Mouse (Mus musculus): ENCODE measurements around the gene Arg1. TPM values are rescaled to one million over a fixed set of nuclear protein-coding genes. Genes with fewer than 3 reads are reported as not detected.

Arg1 gene
- total RNA-seq, 1 experiment, result 0.80 TPM

GRCm38 (mm10) chr10:24965821-24966550, 38.7 kb upstream of the Arg1 start:
- TF ChIP-seq ZNF384 (IDR thresholded peaks at IDR 0.05; ENCODE audit: low read depth, low read length) (no peak), HCFC1 (IDR thresholded peaks at IDR 0.05; ENCODE audit: borderline replicate concordance, insufficient read depth, low read length) (no peak)
- no peak overlapping the region for H3K27ac ChIP-seq (ENCODE audit: insufficient read depth, low read depth, low read length, poor library complexity, severe bottlenecking)
- H3K9me3 ChIP-seq (ENCODE audit: control insufficient read depth, insufficient read depth, low read depth, low read length), result no peaks in the 10 kb centered on the region; the same call in 1 of the 2 replicates
- H3K4me1 ChIP-seq (ENCODE audit: control insufficient read depth in 2 of 2, insufficient read depth in 2 of 2, low read length in 2 of 2, poor library complexity in 1 of 2), result no peaks in the 10 kb centered on the region
- in situ Hi-C loops (cut with MboI; ENCODE audit: low sequenced_read_pairs in 2 of 2, unreplicated experiment in 2 of 2), result loop anchor here in 1 of 2 experiments (10.0 kb wide), 1 partner anchor 269 kb away; no protein-coding TSS in a partner anchor
- no peak overlapping the region for H3K4me3 ChIP-seq (ENCODE audit: insufficient read depth in 1 of 2, low read depth in 1 of 2, low read length in 2 of 2, poor library complexity in 1 of 2, severe bottlenecking in 1 of 2)
- no peaks in the 10 kb centered on the region for H3K36me3 ChIP-seq (ENCODE audit: control insufficient read depth, insufficient read depth, low read length, poor library complexity, severe bottlenecking)
- H3K9ac ChIP-seq (ENCODE audit: insufficient read depth, low read depth, low read length, poor library complexity, severe bottlenecking), result no peak overlapping the region
- no peak for DNase-seq (ENCODE audit: low read depth, low spot score)

- no peak for TF ChIP-seq ZNF384 (IDR thresholded peaks at IDR 0.05; ENCODE audit: low read depth, low read length)
- TF ChIP-seq MAFK (IDR thresholded peaks at IDR 0.05; ENCODE audit: insufficient read depth, low read depth, low read length), result no peak
- TF ChIP-seq CHD2 (IDR thresholded peaks at IDR 0.05; ENCODE audit: low read depth, low read length), result no peak
- no peak for TF ChIP-seq HCFC1 (IDR thresholded peaks at IDR 0.05; ENCODE audit: borderline replicate concordance, insufficient read depth, low read length)
- TF ChIP-seq ZC3H11A (IDR thresholded peaks at IDR 0.05; ENCODE audit: borderline replicate concordance, low read depth, low read length), result no peak
- Histone ChIP-seq H3K4me3 (ENCODE audit: insufficient read depth in 1 of 2, low read depth in 1 of 2, low read length in 2 of 2, poor library complexity in 1 of 2, severe bottlenecking in 1 of 2) (no peak overlapping the region), H3K9ac (ENCODE audit: insufficient read depth, low read depth, low read length, poor library complexity, severe bottlenecking) (no peak overlapping the region), H3K27ac (ENCODE audit: insufficient read depth, low read depth, low read length, poor library complexity, severe bottlenecking) (no peak overlapping the region), H3K9me3 (ENCODE audit: control insufficient read depth, insufficient read depth, low read depth, low read length) (no peaks in the 10 kb centered on the region), H3K4me1 (ENCODE audit: control insufficient read depth in 2 of 2, insufficient read depth in 2 of 2, low read length in 2 of 2, poor library complexity in 1 of 2) (no peaks in the 10 kb centered on the region), H3K36me3 (ENCODE audit: control insufficient read depth, insufficient read depth, low read length, poor library complexity, severe bottlenecking) (no peaks in the 10 kb centered on the region)
- no peak for DNase-seq (ENCODE audit: low read depth, low spot score)
- in situ Hi-C loops (cut with MboI; ENCODE audit: low sequenced_read_pairs in 2 of 2, unreplicated experiment in 2 of 2), result loop anchor here in 1 of 2 experiments (10.0 kb wide), 1 partner anchor 273 kb away; no protein-coding TSS in a partner anchor
These were observed 34.6 kb upstream of the Arg1 start for GRCm38 (mm10) chr10:24961889-24962288.

GRCm38 (mm10) chr10:24961112-24961511, 33.8 kb upstream of the Arg1 start:
- H3K36me3 ChIP-seq (ENCODE audit: control insufficient read depth, insufficient read depth, low read length, poor library complexity, severe bottlenecking), result no peaks in the 10 kb centered on the region
- no peak overlapping the region for H3K9ac ChIP-seq (ENCODE audit: insufficient read depth, low read depth, low read length, poor library complexity, severe bottlenecking)
- H3K4me1 ChIP-seq (ENCODE audit: control insufficient read depth in 2 of 2, insufficient read depth in 2 of 2, low read length in 2 of 2, poor library complexity in 1 of 2), result no peaks in the 10 kb centered on the region
- H3K4me3 ChIP-seq (ENCODE audit: insufficient read depth in 1 of 2, low read depth in 1 of 2, low read length in 2 of 2, poor library complexity in 1 of 2, severe bottlenecking in 1 of 2), result no peak overlapping the region
- no peaks in the 10 kb centered on the region for H3K9me3 ChIP-seq (ENCODE audit: control insufficient read depth, insufficient read depth, low read depth, low read length)
- TF ChIP-seq ZNF384 (IDR thresholded peaks at IDR 0.05; ENCODE audit: low read depth, low read length), result no peak
- peak; percentile 68 for TF ChIP-seq ZC3H11A (IDR thresholded peaks at IDR 0.05; ENCODE audit: borderline replicate concordance, low read depth, low read length)
- H3K27ac ChIP-seq (ENCODE audit: insufficient read depth, low read depth, low read length, poor library complexity, severe bottlenecking), result no peak overlapping the region
- in situ Hi-C loops (cut with MboI; ENCODE audit: low sequenced_read_pairs in 2 of 2, unreplicated experiment in 2 of 2), result loop anchor here in 1 of 2 experiments (10.0 kb wide), 1 partner anchor 274 kb away; no protein-coding TSS in a partner anchor
- peak; percentile 12 for DNase-seq (ENCODE audit: low read depth, low spot score)

- in situ Hi-C loops (cut with MboI; ENCODE audit: low sequenced_read_pairs in 2 of 2, unreplicated experiment in 2 of 2), result no loop called here
- Histone ChIP-seq H3K4me3 (ENCODE audit: insufficient read depth in 1 of 2, low read depth in 1 of 2, low read length in 2 of 2, poor library complexity in 1 of 2, severe bottlenecking in 1 of 2) (no peak overlapping the region), H3K9ac (ENCODE audit: insufficient read depth, low read depth, low read length, poor library complexity, severe bottlenecking) (no peak overlapping the region), H3K4me1 (ENCODE audit: control insufficient read depth in 2 of 2, insufficient read depth in 2 of 2, low read length in 2 of 2, poor library complexity in 1 of 2) (no peaks in the 10 kb centered on the region), H3K36me3 (ENCODE audit: control insufficient read depth, insufficient read depth, low read length, poor library complexity, severe bottlenecking) (no peaks in the 10 kb centered on the region), H3K27ac (ENCODE audit: insufficient read depth, low read depth, low read length, poor library complexity, severe bottlenecking) (no peak overlapping the region), H3K9me3 (ENCODE audit: control insufficient read depth, insufficient read depth, low read depth, low read length) (no peaks in the 10 kb centered on the region)
- no peak for DNase-seq (ENCODE audit: low read depth, low spot score)
- TF ChIP-seq HCFC1 (IDR thresholded peaks at IDR 0.05; ENCODE audit: borderline replicate concordance, insufficient read depth, low read length) (no peak), ZC3H11A (IDR thresholded peaks at IDR 0.05; ENCODE audit: borderline replicate concordance, low read depth, low read length) (no peak), MAFK (IDR thresholded peaks at IDR 0.05; ENCODE audit: insufficient read depth, low read depth, low read length) (no peak), ZNF384 (IDR thresholded peaks at IDR 0.05; ENCODE audit: low read depth, low read length) (no peak)
These were observed 32.0 kb upstream of the Arg1 start for GRCm38 (mm10) chr10:24959043-24959916.

Measured in ES-E14 (cell line).